ENCODE assay signal across 11 mouse cellular contexts in the genomic region with DNA sequence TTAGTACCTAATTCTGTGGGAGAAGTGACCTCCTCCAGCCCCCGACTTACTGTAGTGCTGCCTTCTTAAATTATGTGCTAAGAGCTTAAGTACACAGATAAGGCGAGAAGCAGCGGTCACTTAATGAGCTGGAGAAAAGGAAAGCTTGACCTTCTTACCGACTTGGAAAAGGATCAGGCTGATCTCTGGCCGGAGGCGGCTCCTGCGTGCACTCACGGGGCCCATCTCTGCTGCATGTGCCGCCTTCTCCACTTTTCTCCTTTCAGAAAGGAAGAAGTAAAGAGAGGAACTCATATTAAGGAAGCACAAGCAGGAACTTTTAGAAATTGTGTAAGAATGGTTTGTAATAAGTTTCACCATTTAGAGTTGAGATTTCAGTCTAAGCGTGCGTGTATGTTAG. TPM values are rescaled to one million over a fixed set of nuclear protein-coding genes. Genes with fewer than 3 reads are reported as not detected.
DNase-seq lines count a peak whose midpoint lies in the region; ATAC-seq and TF ChIP-seq lines count a peak whose summit lies in the region.
"Had no signal": no experiment of that assay in that cellular context is flagged by ENCODE, and none has a peak within 500 bp of the region (broad histone marks: within the 10 kb centered on the region; RNA-seq: fewer than 3 reads in every experiment).

Gene Igsf6, minus strand, starts transcription at position 292 of the 400 bp plus-strand sequence.

- no peak for TF ChIP-seq EP300 in liver, postnatal 0 days (IDR thresholded peaks at IDR 0.05; ENCODE audit: low read depth)

- peak within 1 kb of the TSS; percentile 31; the same call in 1 of the 2 replicates for H3K9ac ChIP-seq in liver, postnatal 0 days (replicated peaks)
- no peak within 1 kb of the TSS for H3K9ac ChIP-seq in stomach, embryonic 15.5 days
- H3K9ac ChIP-seq: forebrain, embryonic 15.5 days; limb, embryonic 13.5 days had no signal

- peak; percentile 24 for DNase-seq in ovary, postnatal 36 days (ENCODE audit: low spot score)
- DNase-seq in ovary, adult 18-20 months (ENCODE audit: low spot score) = no peak
- peak; percentile 7 for DNase-seq in heart, postnatal 25 days (ENCODE audit: low spot score)
- peak; percentile 28 for DNase-seq in liver, postnatal 0 days
- DNase-seq in thymus, postnatal 25 days = no peak
- DNase-seq in cerebellum, postnatal 25 days = no peak
- no peak for DNase-seq in adrenal gland, adult 2 months
- DNase-seq: right cerebral cortex, postnatal 14 days had no signal

- no peaks in the 10 kb centered on the region for H3K27me3 ChIP-seq in liver, postnatal 0 days (ENCODE audit: insufficient read depth, low read length)
- no peaks in the 10 kb centered on the region for H3K27me3 ChIP-seq in stomach, embryonic 15.5 days (replicated peaks)
- H3K27me3 ChIP-seq: forebrain, embryonic 15.5 days; limb, embryonic 13.5 days had no signal

- peak within 1 kb of the TSS; percentile 39 for H3K4me3 ChIP-seq in liver, postnatal 0 days (ENCODE audit: low read depth, low read length)
- H3K4me3 ChIP-seq in stomach, embryonic 15.5 days (replicated peaks) = 0 out of 2 replicates have a peak within 1 kb of the TSS, but pooled peaks have one; percentile 8
- H3K4me3 ChIP-seq: forebrain, embryonic 15.5 days; limb, embryonic 13.5 days had no signal

- peak; percentile 48 for ATAC-seq in liver, postnatal 0 days
- ATAC-seq in stomach, embryonic 15.5 days (ENCODE audit: insufficient read depth, low FRiP score, low read depth) = no peak
- ATAC-seq: forebrain, embryonic 15.5 days had no signal

- 48% methylated on average over 11 of the region's 11 CpGs for WGBS in liver, postnatal 0 days (ENCODE audit: insufficient replicate concordance)
- 55% methylated on average over 11 of the region's 11 CpGs for WGBS in stomach, embryonic 15.5 days

- peaks cover 26% of the 10 kb centered on the region for H3K36me3 ChIP-seq in liver, postnatal 0 days (replicated peaks; ENCODE audit: insufficient read depth, low read length)
- peaks cover 27% of the 10 kb centered on the region for H3K36me3 ChIP-seq in stomach, embryonic 15.5 days

- no peaks in the 10 kb centered on the region for H3K4me1 ChIP-seq in liver, postnatal 0 days (ENCODE audit: insufficient read depth)
- H3K4me1 ChIP-seq in stomach, embryonic 15.5 days = no peaks in the 10 kb centered on the region

- peak within 1 kb of the TSS; percentile 56 for H3K4me2 ChIP-seq in liver, postnatal 0 days (ENCODE audit: low read depth, low read length)
- H3K4me2 ChIP-seq in stomach, embryonic 15.5 days = no peak within 1 kb of the TSS
- H3K4me2 ChIP-seq: forebrain, embryonic 15.5 days; limb, embryonic 13.5 days had no signal

- no peaks in the 10 kb centered on the region for H3K9me3 ChIP-seq in liver, postnatal 0 days (ENCODE audit: low read length)
- no peaks in the 10 kb centered on the region for H3K9me3 ChIP-seq in stomach, embryonic 15.5 days
- H3K9me3 ChIP-seq: forebrain, embryonic 15.5 days; limb, embryonic 13.5 days had no signal

- intact Hi-C loops in heart, postnatal 25 days (cut with DNase I) = loop anchor here (5.0 kb wide), 1 partner anchor 42 kb away; the partner anchor contains the start of gene Mettl9

- TF ChIP-seq CTCF in liver, postnatal 0 days (IDR thresholded peaks at IDR 0.05; ENCODE audit: low read depth) = no peak

- H3K27ac ChIP-seq in liver, postnatal 0 days (ENCODE audit: low read depth) = peak within 1 kb of the TSS; percentile 73
- H3K27ac ChIP-seq in stomach, embryonic 15.5 days = peak within 1 kb of the TSS; percentile 52
- H3K27ac ChIP-seq: forebrain, embryonic 15.5 days; limb, embryonic 13.5 days had no signal

RNA-seq across cellular contexts. Expression of gene Igsf6, which starts in this region (rescaled TPM):
- total RNA-seq in heart, postnatal 25 days (2021) = 1 to 10 TPM; 1.7 TPM
- 12.4 and 14.6 TPM in 2 replicates for polyA plus RNA-seq in liver, postnatal 0 days (2015; fragmentation: Nextera tagmentation; extraction: Ambion mirVana)
- 4.4 and 5.4 TPM in 2 replicates for polyA plus RNA-seq in stomach, embryonic 15.5 days (2015; fragmentation: Nextera tagmentation; extraction: Ambion mirVana)
- total RNA-seq in adrenal gland, adult 2 months (2021) = 1 to 10 TPM; 1.8 to 2.7 TPM
- polyA plus RNA-seq in adrenal gland, adult 2 months (2012; rRNA removed) = 0.44 and 0.45 TPM in 2 replicates

Comparison
In these comparisons a context has a peak if more than half of its experiments do, and no peak if none do; other contexts are left out.
1. DNase-seq: peak in ovary, postnatal 36 days (single experiment), heart, postnatal 25 days (single experiment) and liver, postnatal 0 days (single experiment); none in ovary, adult 18-20 months (single experiment), thymus, postnatal 25 days (single experiment), cerebellum, postnatal 25 days (0 of 2) and adrenal gland, adult 2 months (single experiment).